Mouse (Mus musculus) small intestine, adult 2 months (tissue): ENCODE measurements around the gene Ptcd1.

Experiments
- CTCF ChIP-seq: fragments of 200-500 bp; IDR thresholded peaks from 2 replicates; pipeline ENCODE4 v1.5.1; 2012; ENCODE audit warnings: low read depth, mild to moderate bottlenecking, control low read depth, inconsistent platforms, low read length, moderate library complexity, mixed read lengths; ENCODE audit not compliant: insufficient replicate concordance, insufficient read length; ENCODE audit errors: extremely low read depth
- POLR2A ChIP-seq: fragments of 200-500 bp; IDR thresholded peaks from 2 replicates; pipeline ENCODE4 v1.6.1; 2012; ENCODE audit warnings: low read depth, mild to moderate bottlenecking, control low read depth, inconsistent platforms, low read length, moderate library complexity

GRCm38 (mm10) chr5:145100960-145101359 is 65.9 kb downstream of the Ptcd1 start:
- no peak for TF ChIP-seq POLR2A
- no peak for TF ChIP-seq CTCF
